Mouse (Mus musculus): ENCODE measurements around the gene Rnd1. TPM values are rescaled to one million over a fixed set of nuclear protein-coding genes. Genes with fewer than 3 reads are reported as not detected.

The Rnd1 gene
- 0.44 TPM for total RNA-seq (2023)

DNA sequence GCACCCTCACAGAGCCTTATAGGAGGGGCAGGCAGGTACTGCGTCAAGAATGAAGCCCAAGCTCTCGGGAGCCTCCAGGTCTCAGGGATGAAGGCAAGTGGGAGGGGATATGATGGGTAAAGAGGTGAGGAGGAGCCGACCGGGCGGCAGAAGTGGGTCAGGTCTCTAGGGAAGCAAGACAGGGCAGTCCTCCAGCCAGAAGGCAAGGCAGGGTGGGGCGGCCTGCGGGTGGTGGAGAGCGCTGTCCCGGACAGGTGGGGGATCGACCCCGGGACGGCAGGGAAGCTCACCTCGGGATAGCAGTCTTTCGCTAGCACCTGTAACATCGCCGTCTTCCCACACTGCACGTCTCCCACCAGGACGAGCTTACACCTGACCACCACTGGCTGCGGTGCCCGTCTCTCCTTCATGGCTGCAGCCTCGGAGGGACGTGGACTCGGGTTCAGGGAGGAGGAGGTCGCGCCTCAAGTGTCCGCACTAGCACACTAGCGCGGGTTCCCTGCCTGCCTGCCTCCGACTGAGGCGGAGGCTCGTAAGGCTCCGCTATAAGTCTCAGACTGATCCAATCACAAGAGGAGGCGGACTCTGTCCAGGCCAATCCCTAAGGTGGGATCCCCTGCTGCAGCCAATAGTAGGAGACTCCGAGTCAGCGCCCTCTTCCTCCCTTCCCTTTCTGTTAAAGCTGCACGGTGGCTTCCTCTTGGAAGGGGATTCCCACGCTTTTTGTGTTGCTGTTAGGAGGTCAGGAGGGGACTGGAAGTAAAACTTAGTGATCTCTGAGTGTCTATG, at the start of gene Rnd1:
TSS of gene Rnd1 (minus strand) at position 522 of the 789 bp plus-strand sequence.

DNA sequence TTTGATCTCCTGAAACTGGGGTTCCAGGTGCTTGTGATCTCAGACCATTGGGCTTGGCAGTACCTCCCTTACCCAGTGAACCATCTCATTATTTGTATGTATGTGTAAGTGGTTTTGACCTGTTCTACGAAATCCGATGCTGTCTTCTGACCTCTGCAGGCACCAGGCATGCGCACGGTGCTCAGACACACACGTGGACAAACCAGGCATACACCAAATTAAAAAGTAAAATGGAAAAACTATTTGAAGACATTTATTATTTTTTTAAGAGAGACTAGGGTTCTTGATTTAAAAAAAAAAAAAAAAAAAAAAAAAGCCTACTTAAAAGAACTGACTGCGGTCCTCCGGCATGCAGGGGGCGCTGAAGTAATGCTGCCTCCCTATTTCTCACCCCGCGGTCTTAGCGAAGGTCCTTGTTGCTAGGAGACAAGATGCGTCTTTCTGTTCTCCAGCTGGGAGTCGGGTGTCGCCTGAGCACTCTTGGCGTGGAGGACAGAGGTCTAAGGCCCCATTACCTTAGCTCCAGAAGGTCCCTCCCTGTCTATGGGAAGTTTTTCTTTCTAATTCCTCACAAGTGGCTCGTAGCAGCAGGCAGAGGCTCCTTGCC, 30.6 kb upstream of the Rnd1 start, which contains the start of gene Ccdc65:
TSS of gene Ccdc65 (plus strand) at position 442 of the 607 bp plus-strand sequence.

DNA sequence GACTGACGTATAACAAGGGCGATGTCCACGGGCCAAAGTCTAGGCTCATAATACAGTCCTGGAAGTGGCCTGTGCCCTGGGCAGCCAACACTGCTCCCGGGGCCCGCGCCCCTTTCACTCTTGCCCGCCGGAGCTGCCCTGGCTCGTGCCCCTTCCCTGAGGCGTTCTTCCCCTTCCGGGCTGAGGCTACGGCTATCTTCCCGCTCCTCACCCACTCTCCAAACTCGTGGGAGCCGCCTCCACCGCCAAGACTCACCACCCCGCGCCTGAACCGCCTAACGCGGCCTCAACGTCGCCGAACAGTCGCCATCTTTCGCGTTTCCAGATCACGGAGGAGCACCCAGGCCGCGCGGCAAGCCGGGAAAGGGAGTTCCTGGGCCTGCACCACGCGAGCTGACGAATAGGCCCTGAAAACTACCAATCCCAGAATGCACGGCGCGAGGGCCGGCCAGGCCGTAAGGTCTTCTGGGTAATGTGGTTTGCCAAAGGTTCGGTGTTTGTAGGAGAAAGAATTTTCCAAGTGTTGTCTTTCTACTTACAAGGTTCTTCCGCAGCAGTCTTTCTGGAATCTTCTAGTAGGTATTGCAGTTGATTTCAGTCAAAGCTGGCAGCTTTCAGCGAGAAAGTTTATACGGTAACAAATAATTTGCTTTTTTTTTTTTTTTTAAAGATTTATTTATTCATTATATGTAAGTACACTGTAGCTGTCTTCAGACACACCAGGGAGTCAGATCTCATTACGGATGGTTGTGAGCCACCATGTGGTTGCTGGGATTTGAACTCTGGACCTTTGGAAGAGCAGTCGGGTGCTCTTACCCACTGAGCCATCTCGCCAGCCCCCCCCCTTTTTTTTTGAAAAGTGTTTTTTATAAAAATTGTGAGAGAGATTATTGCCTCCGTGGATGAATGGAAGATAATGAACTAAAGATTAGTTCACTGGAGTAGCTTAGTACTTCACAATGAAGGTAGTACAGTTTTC, 14.4 kb downstream of the Rnd1 start, which contains the start of gene Ddx23:
TSS of gene Ddx23 (minus strand) at position 328 of the 979 bp plus-strand sequence.

DNA sequence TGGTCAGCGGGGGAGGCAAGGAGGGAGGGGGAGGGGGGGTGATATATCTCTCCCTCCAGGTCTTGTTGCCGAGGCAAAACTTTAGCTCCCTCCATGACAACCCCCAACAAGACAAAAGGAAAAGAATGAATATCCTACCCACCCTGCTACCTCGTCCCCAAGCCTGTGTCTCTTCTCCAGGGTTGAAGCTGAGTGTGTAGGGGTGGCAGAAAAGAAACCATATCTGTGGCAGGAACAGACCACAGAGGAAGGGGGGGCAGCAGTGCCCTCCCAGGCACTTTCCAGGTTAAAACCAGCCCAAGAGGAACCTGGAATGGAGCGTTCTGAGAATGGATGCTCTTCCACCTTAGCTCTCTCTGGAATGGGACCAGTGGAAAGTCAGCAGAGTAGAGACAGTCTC, 46.7 kb downstream of the Rnd1 start, which contains the start of gene Cacnb3:
TSS of gene Cacnb3 (plus strand) at position 301 of the 400 bp plus-strand sequence.

Other genes starting within 250 kb of the Rnd1 start
- not detected for gene Olfr282, start 246.2 kb downstream of the Rnd1 start, total RNA-seq (2023)
- gene Olfr281, start 224.9 kb downstream of the Rnd1 start, total RNA-seq (2023): not detected
- not detected for gene OR5BS1P, start 207.6 kb downstream of the Rnd1 start, total RNA-seq (2023)
- not detected for gene Lalba, start 194.7 kb downstream of the Rnd1 start, total RNA-seq (2023)
- gene Olfr279, start 185.1 kb downstream of the Rnd1 start, total RNA-seq (2023): not detected
- gene Kansl2, start 143.2 kb downstream of the Rnd1 start, total RNA-seq (2023): 63.2 TPM
- 136 TPM for gene Ccnt1, start 106.5 kb downstream of the Rnd1 start, total RNA-seq (2023)
- gene 4930415O20Rik, start 106.5 kb downstream of the Rnd1 start, total RNA-seq (2023): not detected
- gene Adcy6, start 67.4 kb downstream of the Rnd1 start, total RNA-seq (2023): 43.6 TPM
- gene Cacnb3, start 46.6 kb downstream of the Rnd1 start, total RNA-seq (2023): 1.5 TPM
- gene Ddx23, start 14.6 kb downstream of the Rnd1 start, total RNA-seq (2023): 139 TPM
- not detected for gene Ccdc65, start 30.7 kb upstream of the Rnd1 start, total RNA-seq (2023)
- 3.0 TPM for gene Fkbp11, start 50.7 kb upstream of the Rnd1 start, total RNA-seq (2023)
- 103 TPM for gene Arf3, start 85.8 kb upstream of the Rnd1 start, total RNA-seq (2023)
- not detected for gene Wnt10b, start 100.7 kb upstream of the Rnd1 start, total RNA-seq (2023)
- not detected for gene Wnt1, start 112.4 kb upstream of the Rnd1 start, total RNA-seq (2023)
- not detected for gene Ddn, start 132.0 kb upstream of the Rnd1 start, total RNA-seq (2023)
- gene Prkag1, start 154.1 kb upstream of the Rnd1 start, total RNA-seq (2023): 116 TPM
- gene Kmt2d, start 193.7 kb upstream of the Rnd1 start, total RNA-seq (2023): 279 TPM
- 25.1 TPM for gene Rhebl1, start 217.1 kb upstream of the Rnd1 start, total RNA-seq (2023)
- not detected for gene Dhh, start 221.1 kb upstream of the Rnd1 start, total RNA-seq (2023)
- 354 TPM for gene Lmbr1l, start 240.8 kb upstream of the Rnd1 start, total RNA-seq (2023)